Mouse (Mus musculus): ENCODE measurements around the gene Pcdh8. TPM values are rescaled to one million over a fixed set of nuclear protein-coding genes. Genes with fewer than 3 reads are reported as not detected.

Pcdh8 gene
- polyA plus RNA-seq, 1 experiment from 2014 or later: not detected

- no peak overlapping the region for H3K27ac ChIP-seq (ENCODE audit: low read length)
- ATAC-seq (ENCODE audit: low read depth): no peak
- no peaks in the 10 kb centered on the region for H3K36me3 ChIP-seq (ENCODE audit: control insufficient read depth, insufficient read depth)
- H3K9me3 ChIP-seq (replicated peaks; ENCODE audit: control insufficient read depth, low read length): no peaks in the 10 kb centered on the region
- H3K4me1 ChIP-seq (ENCODE audit: control insufficient read depth, low read depth, low read length): no peaks in the 10 kb centered on the region; the same call in 1 of the 2 replicates
- H3K9ac ChIP-seq (ENCODE audit: low read depth, low read length): no peak overlapping the region
- no peak overlapping the region for H3K4me3 ChIP-seq (ENCODE audit: low read depth, low read length)
- 9% methylated on average over 11 of the region's 11 CpGs for WGBS (ENCODE audit: insufficient replicate concordance)
- H3K4me2 ChIP-seq (ENCODE audit: low read depth, low read length): no peak overlapping the region
- H3K27me3 ChIP-seq (ENCODE audit: control insufficient read depth, insufficient read depth, low read depth, low read length): peaks cover 55% of the 10 kb centered on the region
Measured at GRCm38 (mm10) chr14:79767601-79768000, 3.5 kb downstream of the Pcdh8 start.

GRCm38 (mm10) chr14:79765196-79765765 lies 5.8 kb downstream of the Pcdh8 start:
- H3K4me2 ChIP-seq (ENCODE audit: low read depth, low read length): no peak overlapping the region
- H3K9ac ChIP-seq (ENCODE audit: low read depth, low read length): no peak overlapping the region
- H3K36me3 ChIP-seq (ENCODE audit: control insufficient read depth, insufficient read depth): no peaks in the 10 kb centered on the region
- no peak overlapping the region for H3K4me3 ChIP-seq (ENCODE audit: low read depth, low read length)
- peaks cover 32% of the 10 kb centered on the region for H3K27me3 ChIP-seq (ENCODE audit: control insufficient read depth, insufficient read depth, low read depth, low read length)
- no peak overlapping the region for H3K27ac ChIP-seq (ENCODE audit: low read length)
- H3K9me3 ChIP-seq (replicated peaks; ENCODE audit: control insufficient read depth, low read length): no peaks in the 10 kb centered on the region
- no peaks in the 10 kb centered on the region; the same call in 1 of the 2 replicates for H3K4me1 ChIP-seq (ENCODE audit: control insufficient read depth, low read depth, low read length)
- no peak for ATAC-seq (ENCODE audit: low read depth)
- 52% methylated on average over 6 of the region's 6 CpGs for WGBS (ENCODE audit: insufficient replicate concordance)

- Histone ChIP-seq H3K36me3 (ENCODE audit: control insufficient read depth, insufficient read depth) (no peaks in the 10 kb centered on the region), H3K4me3 (ENCODE audit: low read depth, low read length) (no peak overlapping the region), H3K27ac (ENCODE audit: low read length) (no peak overlapping the region), H3K27me3 (ENCODE audit: control insufficient read depth, insufficient read depth, low read depth, low read length) (no peaks in the 10 kb centered on the region), H3K9ac (ENCODE audit: low read depth, low read length) (no peak overlapping the region), H3K9me3 (replicated peaks; ENCODE audit: control insufficient read depth, low read length) (no peaks in the 10 kb centered on the region), H3K4me1 (ENCODE audit: control insufficient read depth, low read depth, low read length) (no peaks in the 10 kb centered on the region), H3K4me2 (ENCODE audit: low read depth, low read length) (no peak overlapping the region)
- no peak for ATAC-seq (ENCODE audit: low read depth)
- 50% methylated on average over 13 of the region's 13 CpGs for WGBS (ENCODE audit: insufficient replicate concordance)
Measured at GRCm38 (mm10) chr14:79754601-79755222, 16.4 kb downstream of the Pcdh8 start.

DNA sequence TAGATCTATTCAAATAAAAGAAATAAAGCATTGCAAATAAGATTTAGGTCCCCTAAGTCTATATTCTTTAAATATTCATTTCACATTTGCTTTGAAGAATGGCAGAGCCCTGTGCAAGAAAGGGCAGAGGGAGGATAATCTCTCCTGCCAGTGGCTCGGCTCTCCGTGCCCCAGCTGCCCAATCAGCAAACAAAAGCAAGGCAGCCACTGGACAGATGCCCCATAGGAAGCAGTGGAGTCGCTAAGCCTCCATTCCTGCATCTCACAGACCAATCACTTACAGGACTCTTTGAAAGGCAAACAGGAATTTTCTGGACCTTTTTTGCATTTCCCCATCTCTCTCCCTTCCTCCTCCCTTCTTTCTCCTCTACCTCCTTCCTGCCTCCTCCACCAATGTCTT lies 17.0 kb downstream of the Pcdh8 start:
- Histone ChIP-seq H3K27me3 (ENCODE audit: control insufficient read depth, insufficient read depth, low read depth, low read length) (no peaks in the 10 kb centered on the region), H3K4me3 (ENCODE audit: low read depth, low read length) (no peak overlapping the region), H3K27ac (ENCODE audit: low read length) (no peak overlapping the region), H3K36me3 (ENCODE audit: control insufficient read depth, insufficient read depth) (no peaks in the 10 kb centered on the region), H3K9ac (ENCODE audit: low read depth, low read length) (no peak overlapping the region), H3K9me3 (replicated peaks; ENCODE audit: control insufficient read depth, low read length) (no peaks in the 10 kb centered on the region), H3K4me1 (ENCODE audit: control insufficient read depth, low read depth, low read length) (no peaks in the 10 kb centered on the region), H3K4me2 (ENCODE audit: low read depth, low read length) (no peak overlapping the region)
- no peak for ATAC-seq (ENCODE audit: low read depth)
- 33% methylated on average over 3 of the region's 3 CpGs for WGBS (ENCODE audit: insufficient replicate concordance)

GRCm38 (mm10) chr14:79753733-79754132 lies 17.4 kb downstream of the Pcdh8 start:
- ATAC-seq (ENCODE audit: low read depth): no peak
- no peak overlapping the region for H3K9ac ChIP-seq (ENCODE audit: low read depth, low read length)
- no peak overlapping the region for H3K27ac ChIP-seq (ENCODE audit: low read length)
- no peaks in the 10 kb centered on the region for H3K9me3 ChIP-seq (replicated peaks; ENCODE audit: control insufficient read depth, low read length)
- no peaks in the 10 kb centered on the region for H3K36me3 ChIP-seq (ENCODE audit: control insufficient read depth, insufficient read depth)
- no peak overlapping the region for H3K4me3 ChIP-seq (ENCODE audit: low read depth, low read length)
- H3K27me3 ChIP-seq (ENCODE audit: control insufficient read depth, insufficient read depth, low read depth, low read length): no peaks in the 10 kb centered on the region
- WGBS (ENCODE audit: insufficient replicate concordance): 68% methylated on average over 7 of the region's 7 CpGs
- no peaks in the 10 kb centered on the region for H3K4me1 ChIP-seq (ENCODE audit: control insufficient read depth, low read depth, low read length)
- H3K4me2 ChIP-seq (ENCODE audit: low read depth, low read length): no peak overlapping the region

DNA sequence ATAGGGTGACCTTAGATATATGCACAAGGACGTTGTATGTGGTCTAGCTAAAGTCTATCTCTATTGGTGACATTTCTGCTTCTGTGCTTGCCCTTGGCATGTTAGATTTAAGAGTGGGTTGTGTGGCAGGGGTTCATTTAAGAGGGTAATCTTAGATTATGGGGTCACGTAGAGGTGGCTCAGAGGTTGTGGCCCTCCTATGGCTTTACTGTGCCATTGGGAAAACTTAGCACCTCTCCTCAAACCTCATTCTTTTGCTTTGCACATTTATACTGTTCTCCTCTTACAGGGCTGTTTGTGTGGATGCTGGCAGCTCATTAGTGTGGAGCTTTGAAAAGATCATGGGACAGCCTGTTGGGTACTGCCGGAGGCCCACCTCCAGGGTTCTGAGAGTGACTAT lies 30.6 kb downstream of the Pcdh8 start:
- no peaks in the 10 kb centered on the region for H3K36me3 ChIP-seq (ENCODE audit: control insufficient read depth, insufficient read depth)
- no peaks in the 10 kb centered on the region for H3K4me1 ChIP-seq (ENCODE audit: control insufficient read depth, low read depth, low read length)
- no peaks in the 10 kb centered on the region for H3K27me3 ChIP-seq (ENCODE audit: control insufficient read depth, insufficient read depth, low read depth, low read length)
- WGBS (ENCODE audit: insufficient replicate concordance): 61% methylated on average over 3 of the region's 3 CpGs
- H3K4me3 ChIP-seq (ENCODE audit: low read depth, low read length): no peak overlapping the region
- ATAC-seq (ENCODE audit: low read depth): no peak
- H3K27ac ChIP-seq (ENCODE audit: low read length): no peak overlapping the region
- no peak overlapping the region for H3K4me2 ChIP-seq (ENCODE audit: low read depth, low read length)
- H3K9ac ChIP-seq (ENCODE audit: low read depth, low read length): no peak overlapping the region
- no peaks in the 10 kb centered on the region for H3K9me3 ChIP-seq (replicated peaks; ENCODE audit: control insufficient read depth, low read length)

DNA sequence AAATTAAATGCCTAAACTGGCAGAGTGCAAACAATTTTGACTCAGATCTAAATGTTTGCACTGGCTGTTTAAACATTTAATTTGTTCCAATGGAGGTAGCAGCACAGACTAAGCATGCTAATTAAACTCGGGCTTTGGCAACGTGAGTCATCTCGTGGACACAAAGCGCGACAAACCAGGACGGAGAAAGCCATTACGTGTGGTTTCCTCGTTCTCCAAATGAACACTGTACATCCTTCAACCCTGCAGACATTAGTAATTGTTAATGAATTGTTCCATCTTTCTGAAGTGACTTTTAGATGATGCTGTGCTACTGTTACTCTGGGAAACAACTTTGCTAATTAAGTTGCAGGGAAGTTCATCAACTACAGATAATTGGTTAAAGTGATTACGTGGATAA lies 32.7 kb downstream of the Pcdh8 start:
- no peak overlapping the region for H3K27ac ChIP-seq (ENCODE audit: low read length)
- no peak for ATAC-seq (ENCODE audit: low read depth)
- no peaks in the 10 kb centered on the region for H3K4me1 ChIP-seq (ENCODE audit: control insufficient read depth, low read depth, low read length)
- no peaks in the 10 kb centered on the region for H3K27me3 ChIP-seq (ENCODE audit: control insufficient read depth, insufficient read depth, low read depth, low read length)
- H3K4me3 ChIP-seq (ENCODE audit: low read depth, low read length): no peak overlapping the region
- no peaks in the 10 kb centered on the region for H3K36me3 ChIP-seq (ENCODE audit: control insufficient read depth, insufficient read depth)
- no peaks in the 10 kb centered on the region for H3K9me3 ChIP-seq (replicated peaks; ENCODE audit: control insufficient read depth, low read length)
- 59% methylated on average over 9 of the region's 9 CpGs for WGBS (ENCODE audit: insufficient replicate concordance)
- no peak overlapping the region for H3K9ac ChIP-seq (ENCODE audit: low read depth, low read length)
- no peak overlapping the region for H3K4me2 ChIP-seq (ENCODE audit: low read depth, low read length)

GRCm38 (mm10) chr14:79737642-79738379 lies 33.3 kb downstream of the Pcdh8 start:
- H3K27ac ChIP-seq (ENCODE audit: low read length): no peak overlapping the region
- 45% methylated on average over 9 of the region's 9 CpGs for WGBS (ENCODE audit: insufficient replicate concordance)
- no peaks in the 10 kb centered on the region for H3K4me1 ChIP-seq (ENCODE audit: control insufficient read depth, low read depth, low read length)
- no peaks in the 10 kb centered on the region for H3K27me3 ChIP-seq (ENCODE audit: control insufficient read depth, insufficient read depth, low read depth, low read length)
- H3K4me2 ChIP-seq (ENCODE audit: low read depth, low read length): no peak overlapping the region
- H3K36me3 ChIP-seq (ENCODE audit: control insufficient read depth, insufficient read depth): no peaks in the 10 kb centered on the region
- H3K9ac ChIP-seq (ENCODE audit: low read depth, low read length): no peak overlapping the region
- no peak overlapping the region for H3K4me3 ChIP-seq (ENCODE audit: low read depth, low read length)
- no peaks in the 10 kb centered on the region for H3K9me3 ChIP-seq (replicated peaks; ENCODE audit: control insufficient read depth, low read length)
- ATAC-seq (ENCODE audit: low read depth): no peak

DNA sequence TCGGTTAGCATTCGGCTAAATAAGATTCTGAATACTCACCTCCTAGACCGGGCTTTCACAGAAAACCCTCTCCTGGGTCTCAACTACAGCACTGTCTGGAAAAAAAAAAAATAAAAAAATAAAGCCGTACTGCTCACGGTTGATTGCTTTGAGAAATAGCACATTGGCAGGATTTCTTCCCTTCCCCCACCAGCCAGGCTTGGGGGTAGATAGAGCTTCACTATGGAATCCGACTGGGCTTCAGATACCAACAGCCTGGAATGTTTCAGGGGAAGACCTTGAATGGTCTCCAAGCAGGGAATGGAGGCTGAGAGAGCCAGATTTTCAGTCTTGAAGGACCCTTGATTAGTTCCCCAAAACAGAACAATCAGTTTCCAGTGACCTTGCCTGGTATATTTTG lies 34.3 kb downstream of the Pcdh8 start:
- Histone ChIP-seq H3K9ac (ENCODE audit: low read depth, low read length) (no peak overlapping the region), H3K36me3 (ENCODE audit: control insufficient read depth, insufficient read depth) (no peaks in the 10 kb centered on the region), H3K27ac (ENCODE audit: low read length) (no peak overlapping the region), H3K4me1 (ENCODE audit: control insufficient read depth, low read depth, low read length) (no peaks in the 10 kb centered on the region), H3K9me3 (replicated peaks; ENCODE audit: control insufficient read depth, low read length) (no peaks in the 10 kb centered on the region), H3K27me3 (ENCODE audit: control insufficient read depth, insufficient read depth, low read depth, low read length) (no peaks in the 10 kb centered on the region), H3K4me3 (ENCODE audit: low read depth, low read length) (no peak overlapping the region), H3K4me2 (ENCODE audit: low read depth, low read length) (no peak overlapping the region)
- no peak for ATAC-seq (ENCODE audit: low read depth)
- WGBS (ENCODE audit: insufficient replicate concordance): 61% methylated on average over 6 of the region's 6 CpGs
